Mouse (Mus musculus) v-Abl transformed pro-B cells (cell line): ENCODE results near the gene Ifi35.

Source experiments
- in situ Hi-C, 2 experiments: fragments of 400-800 bp; cut with MboI; formaldehyde crosslinking; loops; one replicate each; pipeline ENCODE4 v1.15.1; 2025; ENCODE audit not compliant: unreplicated experiment in 2 of 2

Ifi35 gene

DNA sequence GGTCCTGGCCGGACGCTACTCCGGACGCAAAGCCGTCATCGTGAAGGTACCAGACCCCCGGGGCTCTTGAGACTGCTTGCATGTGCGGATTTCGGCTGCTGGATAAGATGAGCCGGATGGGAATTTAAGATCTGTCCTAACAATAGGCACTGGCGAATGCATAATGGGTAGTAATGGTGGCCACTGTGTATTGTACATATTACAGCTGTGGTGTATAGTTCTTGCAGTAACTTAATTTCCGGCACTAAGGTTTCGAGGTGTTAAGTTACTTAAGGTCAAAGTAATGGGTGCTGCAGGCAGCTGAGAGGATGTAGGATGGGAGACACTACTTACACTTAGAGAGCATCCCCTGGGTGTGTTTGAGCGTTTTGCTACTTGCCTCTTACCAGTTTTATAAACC is 5.4 kb upstream of the Ifi35 start:
- in situ Hi-C loops: loop anchor here in 1 of 2 experiments (25.0 kb wide), 1 partner anchor 355 kb away; the partner anchor contains the start of genes Coasy, Hsd17b1, Mlx and Psmc3ip

GRCm38 (mm10) chr11:101446319-101446718 is 1.9 kb upstream of the Ifi35 start:
- in situ Hi-C loops: loop anchor here in 1 of 2 experiments (25.0 kb wide), 1 partner anchor 359 kb away; the partner anchor contains the start of genes Coasy, Hsd17b1, Mlx and Psmc3ip

- in situ Hi-C loops: loop anchor here in 1 of 2 experiments (25.0 kb wide), 1 partner anchor 360 kb away; the partner anchor contains the start of genes Coasy, Hsd17b1, Mlx and Psmc3ip
Measured at GRCm38 (mm10) chr11:101446860-101447259, 1.3 kb upstream of the Ifi35 start.

- in situ Hi-C loops: loop anchor here in 1 of 2 experiments (25.0 kb wide), 1 partner anchor 360 kb away; the partner anchor contains the start of genes Coasy, Hsd17b1, Mlx and Psmc3ip
Measured at GRCm38 (mm10) chr11:101447786-101448185, 421 bp upstream of the Ifi35 start.

DNA sequence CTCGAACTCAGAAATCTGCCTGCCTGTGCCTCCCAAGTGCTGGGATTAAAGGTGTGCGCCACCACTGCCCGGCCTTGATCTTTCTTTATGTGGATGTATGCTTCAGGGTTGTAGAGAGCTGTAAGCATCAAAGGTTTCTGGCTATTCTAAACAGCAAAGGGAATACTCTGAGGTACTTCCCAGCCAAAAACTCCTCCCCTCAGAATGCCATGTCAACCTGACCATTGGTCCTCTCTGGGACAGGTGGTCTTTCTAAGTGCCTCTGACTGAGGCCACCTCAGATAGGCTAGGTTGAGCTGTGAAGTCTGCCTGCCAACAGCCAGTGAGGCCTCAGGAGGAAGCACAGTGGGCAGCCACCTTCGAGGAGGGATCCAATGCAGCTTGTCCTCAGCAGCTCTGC is 692 bp downstream of the Ifi35 start:
- in situ Hi-C loops: loop anchor here in 1 of 2 experiments (25.0 kb wide), 1 partner anchor 362 kb away; the partner anchor contains the start of genes Coasy, Hsd17b1, Mlx and Psmc3ip

- in situ Hi-C loops: loop anchor here in 1 of 2 experiments (25.0 kb wide), 1 partner anchor 362 kb away; the partner anchor contains the start of genes Coasy, Hsd17b1, Mlx and Psmc3ip
Measured at GRCm38 (mm10) chr11:101449596-101449995, 1.4 kb downstream of the Ifi35 start.

DNA sequence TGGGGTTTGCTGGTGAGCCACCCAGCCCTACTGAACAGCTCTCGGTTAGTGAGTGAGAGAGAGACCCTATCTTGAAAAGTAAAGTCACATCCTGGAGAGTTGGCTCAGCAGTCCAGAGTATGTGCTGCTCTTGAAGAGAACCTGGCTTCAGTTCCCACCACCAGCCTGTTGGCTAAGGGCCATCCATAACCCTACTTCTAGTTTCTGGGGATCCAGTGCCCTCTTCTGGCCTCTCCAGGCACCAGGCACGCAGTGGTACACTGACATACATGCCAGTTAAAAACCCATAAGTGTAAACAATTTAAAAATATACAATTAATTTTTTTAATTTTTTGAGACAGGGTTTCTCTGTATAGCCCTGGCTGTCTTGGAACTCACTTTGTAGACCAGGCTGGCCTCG is 2.2 kb downstream of the Ifi35 start:
- in situ Hi-C loops: no loop called here

DNA sequence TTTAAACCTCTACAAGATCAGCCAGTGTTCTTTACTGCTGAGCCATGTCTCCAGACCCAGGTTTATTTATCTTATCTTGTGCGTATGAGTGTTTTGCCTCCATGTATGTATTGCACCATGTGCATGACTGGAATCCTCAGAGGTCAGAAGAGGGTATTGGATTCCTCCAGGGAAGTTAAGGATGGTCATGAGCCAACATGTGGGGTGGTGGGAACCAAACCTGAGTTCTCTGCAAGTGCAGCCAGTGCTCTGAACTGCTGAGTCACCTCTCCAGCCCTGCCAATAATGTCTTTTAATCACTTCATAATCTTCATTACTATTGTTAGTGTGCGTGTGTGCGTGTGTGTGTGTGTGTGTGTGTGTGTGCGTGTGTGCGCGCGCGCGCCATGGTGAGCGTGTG is 3.3 kb downstream of the Ifi35 start:
- in situ Hi-C loops: no loop called here

DNA sequence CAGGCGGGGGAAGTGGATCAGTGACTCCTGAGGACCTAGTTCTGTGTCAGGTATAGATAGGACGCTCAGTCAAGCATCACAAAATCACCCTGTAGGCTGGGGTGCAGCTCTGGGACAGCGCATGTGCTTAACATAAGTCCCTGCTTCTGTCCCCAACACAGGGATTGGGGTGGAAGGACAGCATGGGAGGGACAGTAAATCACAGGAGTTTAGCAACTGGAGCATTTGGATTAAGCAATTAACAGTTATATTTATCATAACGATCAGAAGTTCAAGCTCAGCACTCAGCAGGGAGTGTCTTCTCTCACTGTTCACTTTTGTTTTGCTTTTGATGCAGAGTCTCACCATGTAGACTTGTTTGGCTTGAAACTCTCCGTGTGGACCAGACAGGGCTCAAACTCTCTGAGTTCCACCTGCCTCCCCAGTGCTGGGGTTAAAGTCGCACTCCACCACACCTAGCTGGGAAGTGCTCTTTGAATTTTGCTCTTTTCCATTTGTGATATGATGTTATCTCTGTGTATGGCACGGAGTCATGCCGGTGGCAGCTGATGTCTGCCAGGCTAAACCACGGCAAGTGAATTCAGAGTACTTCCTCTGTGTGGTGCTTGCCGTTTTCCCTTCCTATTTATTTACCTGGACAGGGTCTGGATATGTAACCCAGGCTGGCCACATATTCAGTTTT is 4.0 kb downstream of the Ifi35 start:
- in situ Hi-C loops: no loop called here

DNA sequence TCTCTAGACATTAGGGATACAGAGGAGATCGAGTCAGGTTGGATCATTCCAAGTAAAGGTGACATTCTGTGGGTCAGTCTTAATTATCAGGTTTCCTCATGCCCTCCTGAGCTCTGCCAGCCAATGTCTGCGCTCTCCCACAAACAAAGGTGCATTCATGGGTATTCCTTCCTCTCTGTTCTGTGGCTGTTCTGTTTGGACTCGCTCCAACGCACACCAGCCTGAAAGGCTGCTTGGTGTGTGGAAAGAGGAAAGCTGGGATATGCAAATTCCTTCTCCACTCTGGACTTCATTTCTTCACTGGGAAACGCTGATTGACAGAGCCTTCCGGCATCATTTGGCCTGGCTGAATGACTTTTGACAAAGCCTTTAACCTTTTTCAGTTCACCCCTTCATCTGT is 6.5 kb downstream of the Ifi35 start:
- in situ Hi-C loops: no loop called here

DNA sequence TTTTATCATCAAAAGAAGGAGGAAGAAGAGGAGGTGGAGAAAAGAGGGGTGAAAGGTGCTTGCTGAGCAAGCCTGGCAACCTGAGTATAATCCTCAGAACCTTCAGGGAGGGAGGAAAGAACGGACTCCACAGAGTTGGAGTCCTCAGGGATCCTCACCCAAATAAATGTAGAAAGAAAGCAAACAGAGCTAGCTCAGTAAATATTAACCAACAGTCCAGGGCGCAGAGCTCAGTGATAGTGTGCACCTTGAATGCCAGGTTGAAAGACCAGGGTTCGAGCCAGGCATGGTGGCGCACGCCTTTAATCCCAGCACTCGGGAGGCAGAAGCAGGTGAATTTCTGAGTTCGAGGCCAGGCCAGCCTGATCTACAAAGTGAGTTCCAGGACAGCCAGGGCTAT is 7.4 kb downstream of the Ifi35 start:
- in situ Hi-C loops: no loop called here

DNA sequence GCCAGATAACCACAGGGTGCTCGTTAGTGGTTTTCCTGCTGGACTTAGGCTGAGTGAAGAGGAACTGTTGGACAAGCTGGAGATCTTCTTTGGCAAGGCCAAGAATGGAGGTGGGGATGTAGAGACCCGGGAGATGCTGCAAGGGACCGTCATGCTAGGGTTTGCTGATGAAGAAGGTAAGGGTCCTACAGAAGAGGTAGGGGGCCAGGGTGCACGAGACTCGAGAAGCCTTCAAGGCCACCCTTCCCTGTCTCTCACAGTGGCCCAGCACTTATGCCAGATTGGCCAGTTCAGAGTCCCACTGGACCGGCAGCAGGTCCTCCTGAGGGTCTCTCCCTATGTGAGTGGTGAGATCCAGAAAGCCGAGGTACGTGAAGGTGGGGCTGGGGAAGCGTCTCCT is 9.4 kb downstream of the Ifi35 start:
- in situ Hi-C loops: no loop called here

GRCm38 (mm10) chr11:101458217-101458616 is 10.0 kb downstream of the Ifi35 start:
- in situ Hi-C loops: no loop called here

DNA sequence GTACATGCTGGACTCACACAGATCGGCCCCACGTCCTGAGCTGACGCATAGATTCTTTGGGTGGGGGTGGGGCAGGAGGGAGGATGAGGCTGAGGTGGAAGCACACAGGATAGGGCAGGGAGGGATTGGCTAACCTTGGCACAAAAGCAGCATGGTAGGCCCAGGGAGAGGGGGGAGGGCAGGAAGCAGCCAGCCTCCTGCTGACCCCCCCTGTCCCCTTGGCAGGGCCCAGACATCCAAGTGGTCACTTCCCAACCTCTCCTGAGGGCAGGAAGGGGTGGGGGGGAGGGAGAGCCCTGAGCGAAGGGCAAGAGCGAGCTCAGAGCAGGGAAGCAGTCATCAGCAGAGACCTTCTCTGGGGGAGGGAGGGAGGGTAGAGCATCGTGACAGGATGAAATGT is 11.5 kb downstream of the Ifi35 start:
- in situ Hi-C loops: loop anchor here (5.0 kb wide), 2 partner anchors 88 to 103 kb away; no protein-coding TSS in a partner anchor

- in situ Hi-C loops: loop anchor here (5.0 kb wide), 2 partner anchors 87 to 102 kb away; no protein-coding TSS in a partner anchor
Measured at GRCm38 (mm10) chr11:101460321-101460720, 12.1 kb downstream of the Ifi35 start.

- in situ Hi-C loops: loop anchor here (5.0 kb wide), 2 partner anchors 85 to 100 kb away; no protein-coding TSS in a partner anchor
Measured at GRCm38 (mm10) chr11:101462141-101462540, 13.9 kb downstream of the Ifi35 start.

DNA sequence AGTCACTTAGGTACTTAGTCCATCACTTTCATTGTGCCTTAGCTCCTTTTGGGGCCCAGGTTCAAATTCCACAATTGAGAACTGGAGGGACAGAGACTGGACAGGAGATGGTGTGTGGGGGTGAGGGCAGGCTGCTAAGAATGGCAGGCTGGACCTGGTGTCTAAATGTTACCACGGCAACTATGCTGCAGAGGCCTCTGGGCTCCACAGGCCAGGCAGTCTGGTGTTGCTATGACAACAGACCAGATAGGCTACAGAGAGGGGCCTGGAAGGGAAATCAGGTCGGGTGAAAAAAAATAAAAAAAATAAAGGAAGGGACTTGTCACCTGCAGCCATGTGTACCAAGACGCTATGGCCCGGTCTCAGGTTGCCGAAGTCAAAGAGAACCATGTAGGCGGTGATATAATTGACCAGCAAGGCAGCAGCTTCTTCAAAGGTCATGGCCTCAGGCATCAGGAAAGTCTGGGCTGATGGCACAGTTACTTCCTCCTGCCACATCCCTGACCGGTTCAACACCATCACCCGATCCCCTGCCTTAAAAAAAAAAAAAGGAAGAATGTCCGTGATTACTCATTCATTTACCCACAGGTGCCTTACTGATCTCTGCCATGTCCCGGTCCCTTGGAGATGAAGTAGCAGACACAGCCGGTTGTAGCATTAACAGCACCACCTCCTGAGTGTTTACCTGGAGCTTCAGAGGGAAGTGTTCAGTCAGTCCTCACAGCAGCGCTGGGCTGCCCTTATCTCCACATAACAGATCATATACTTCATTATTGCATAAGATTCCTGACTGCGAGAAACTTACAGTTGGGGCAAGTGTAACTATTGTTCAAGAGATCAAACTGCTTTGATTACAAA is 14.6 kb downstream of the Ifi35 start:
- in situ Hi-C loops: loop anchor here (5.0 kb wide), 2 partner anchors 84 to 99 kb away; no protein-coding TSS in a partner anchor

- in situ Hi-C loops: loop anchor here (5.0 kb wide), 2 partner anchors 83 to 98 kb away; no protein-coding TSS in a partner anchor
Measured at GRCm38 (mm10) chr11:101464211-101465100, 16.2 kb downstream of the Ifi35 start, which contains the start of gene Rnd2. Rnd2 (plus strand) TSS chr11:101464999.

DNA sequence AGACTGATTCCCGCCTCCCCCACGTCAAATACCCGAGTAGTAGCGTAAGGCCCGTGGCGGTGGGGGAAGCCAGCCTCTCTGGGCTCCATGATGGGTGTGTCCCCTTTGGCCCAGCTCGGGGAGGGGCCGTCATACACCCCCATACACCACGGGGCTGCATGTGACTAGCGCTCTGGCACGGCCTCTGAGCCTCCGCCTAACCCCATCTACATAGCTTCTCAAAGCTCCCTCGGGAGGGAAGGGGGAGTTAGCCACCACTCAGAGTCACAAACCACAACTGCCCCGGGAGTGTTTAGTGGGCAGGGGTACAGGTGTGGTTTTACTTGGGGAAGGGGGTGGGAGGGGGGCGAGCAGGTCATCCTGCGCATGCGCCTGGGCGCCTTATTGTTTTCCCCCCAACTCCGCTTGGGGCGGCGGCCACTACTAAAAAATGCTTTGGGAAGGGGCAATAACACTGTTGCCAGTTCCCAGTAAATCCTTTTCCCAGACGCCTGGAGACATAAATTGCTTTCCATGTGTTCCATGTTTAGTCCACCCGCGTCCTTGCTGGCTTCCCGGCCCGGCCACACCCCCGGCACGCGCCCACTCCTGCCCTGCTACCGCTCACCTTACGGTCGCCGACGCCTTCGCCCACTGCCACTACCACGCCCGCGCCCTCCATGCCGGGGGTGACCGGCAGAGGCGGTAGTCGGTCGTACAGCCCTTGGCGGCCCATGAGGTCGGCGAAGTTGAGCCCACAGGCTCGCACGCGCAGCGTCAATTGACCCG is 17.1 kb downstream of the Ifi35 start:
- in situ Hi-C loops: no loop called here
